Mouse (Mus musculus) liver, embryonic 14.5 days (tissue): Measurements from ENCODE around the gene Phf1.

Experiments
- CTCF ChIP-seq: IDR thresholded peaks from 2 replicates; pipeline ENCODE4 v1.5.1; 2016; ENCODE audit warnings: antibody characterized with exemption, low read depth, control low read depth
- EP300 ChIP-seq: IDR thresholded peaks from 2 replicates; pipeline ENCODE4 v1.6.1; 2016; ENCODE audit warnings: antibody characterized with exemption, low read depth

DNA sequence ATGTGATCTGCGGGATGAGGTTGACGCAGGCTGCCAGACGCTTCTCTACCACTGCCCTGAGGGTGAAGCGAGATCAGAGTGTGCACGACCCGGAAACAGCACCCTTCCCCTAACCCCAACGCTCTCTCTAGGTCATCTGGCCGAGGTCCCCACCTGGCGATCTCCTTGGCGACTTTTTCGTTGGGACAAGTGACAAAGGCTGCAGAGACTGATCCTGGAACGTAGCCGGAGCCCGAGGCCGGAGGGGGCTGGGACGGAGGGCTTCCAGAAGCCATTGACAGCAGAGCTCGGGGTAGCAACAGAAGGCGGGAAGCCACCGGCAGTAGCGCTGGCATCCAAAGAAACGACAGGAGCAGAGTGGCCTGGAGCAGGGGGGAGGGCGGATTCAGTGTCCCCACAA lies 5.9 kb downstream of the Phf1 start:
- TF ChIP-seq CTCF (no peak), EP300 (no peak)
